Mouse (Mus musculus) 416B (cell line): ENCODE results near the gene Rpl10-ps3.

Experiments used
- DNase-seq: peaks from one replicate; pipeline ENCODE4 v3.0.0; 2011; ENCODE audit warnings: low read depth

Gene Rpl10-ps3

GRCm38 (mm10) chr9:50344868-50345267 lies at the start of gene Rpl10-ps3:
Rpl10-ps3 (minus strand) TSS chr9:50344968.
- no peak for DNase-seq

- DNase-seq = no peak
These were observed 30.8 kb upstream of the Rpl10-ps3 start for GRCm38 (mm10) chr9:50375598-50375997.

GRCm38 (mm10) chr9:50374666-50375065 lies 29.9 kb upstream of the Rpl10-ps3 start:
- no peak for DNase-seq

GRCm38 (mm10) chr9:50368551-50369297 lies 24.0 kb upstream of the Rpl10-ps3 start:
- DNase-seq = no peak

GRCm38 (mm10) chr9:50365059-50365780 lies 20.5 kb upstream of the Rpl10-ps3 start:
- DNase-seq = no peak

- DNase-seq = peak; percentile 68
These were observed 19.2 kb upstream of the Rpl10-ps3 start for GRCm38 (mm10) chr9:50363962-50364361.

GRCm38 (mm10) chr9:50363259-50363658 lies 18.5 kb upstream of the Rpl10-ps3 start:
- DNase-seq = peak; percentile 65

- no peak for DNase-seq
These were observed 17.8 kb upstream of the Rpl10-ps3 start for GRCm38 (mm10) chr9:50362556-50362955.

GRCm38 (mm10) chr9:50360370-50360769 lies 15.6 kb upstream of the Rpl10-ps3 start:
- DNase-seq = no peak

GRCm38 (mm10) chr9:50357331-50357730 lies 12.6 kb upstream of the Rpl10-ps3 start:
- DNase-seq = no peak

GRCm38 (mm10) chr9:50351746-50352145 lies 7.0 kb upstream of the Rpl10-ps3 start:
- DNase-seq = peak; percentile 74

- no peak for DNase-seq
These were observed 5.8 kb upstream of the Rpl10-ps3 start for GRCm38 (mm10) chr9:50350571-50350970.

- no peak for DNase-seq
These were observed 4.4 kb upstream of the Rpl10-ps3 start for GRCm38 (mm10) chr9:50349156-50349555.

- DNase-seq = no peak
These were observed 3.5 kb upstream of the Rpl10-ps3 start for GRCm38 (mm10) chr9:50348256-50348655.

GRCm38 (mm10) chr9:50335539-50336325 lies 9.0 kb downstream of the Rpl10-ps3 start:
- DNase-seq = peak; percentile 10

GRCm38 (mm10) chr9:50333413-50333812 lies 11.4 kb downstream of the Rpl10-ps3 start:
- DNase-seq = peak; percentile 74

GRCm38 (mm10) chr9:50324355-50325225 lies 20.2 kb downstream of the Rpl10-ps3 start:
- peak; percentile 73 for DNase-seq

GRCm38 (mm10) chr9:50320729-50321128 lies 24.0 kb downstream of the Rpl10-ps3 start:
- DNase-seq = no peak

GRCm38 (mm10) chr9:50319506-50319905 lies 25.3 kb downstream of the Rpl10-ps3 start:
- no peak for DNase-seq

GRCm38 (mm10) chr9:50317299-50317698 lies 27.5 kb downstream of the Rpl10-ps3 start:
- no peak for DNase-seq

- no peak for DNase-seq
These were observed 29.1 kb downstream of the Rpl10-ps3 start for GRCm38 (mm10) chr9:50315650-50316049.
